In the genomic region with DNA sequence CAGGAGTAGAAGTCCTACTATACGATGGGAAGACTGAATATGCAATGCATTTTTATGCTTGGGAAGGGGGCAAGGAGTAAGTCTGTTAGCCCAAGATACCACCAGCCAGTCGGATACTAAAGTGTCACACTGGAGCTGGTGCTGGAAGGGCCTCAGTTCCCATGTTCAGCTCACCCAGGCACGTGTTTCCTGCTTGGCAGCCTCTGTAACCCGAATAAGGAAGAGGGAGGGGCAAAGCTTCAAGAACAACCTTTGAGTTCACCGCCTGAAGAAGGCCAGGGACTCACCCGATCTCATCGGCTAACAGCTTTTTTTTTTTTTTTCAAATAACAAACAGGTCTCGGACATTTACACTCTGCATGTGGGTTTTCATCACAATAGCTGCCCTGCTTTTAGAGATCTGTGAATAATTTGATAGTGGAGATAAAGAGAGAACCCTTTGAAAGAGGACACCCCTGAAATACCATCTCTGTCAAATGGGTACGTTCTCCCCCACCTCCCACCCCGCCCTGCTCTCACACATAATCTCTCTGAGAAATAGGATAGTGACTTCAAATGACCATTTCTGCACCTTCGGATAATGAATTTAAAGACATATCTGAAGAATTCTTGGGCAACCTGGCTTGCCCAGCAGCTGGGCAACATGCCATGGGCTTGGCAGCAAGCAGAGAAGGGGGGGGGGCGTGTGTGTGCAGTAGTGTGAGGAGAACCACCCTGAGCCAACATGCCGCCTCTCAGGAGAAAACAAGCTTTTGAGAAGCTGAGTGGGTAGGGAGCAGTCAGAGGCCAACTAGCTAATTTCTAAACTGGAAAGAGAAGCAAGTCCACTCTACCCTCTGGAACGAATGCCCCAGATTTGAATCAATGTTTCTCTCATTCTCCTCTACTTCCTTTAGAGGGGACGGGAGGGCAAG, we compare ENCODE assay signal across 8 mouse cellular contexts.
DNase-seq lines count a peak whose midpoint lies in the region; ATAC-seq and TF ChIP-seq lines count a peak whose summit lies in the region.

No protein-coding gene starts in this region.

- H3K36me3 ChIP-seq in embryonic facial prominence, embryonic 12.5 days: no peaks in the 10 kb centered on the region
- no peaks in the 10 kb centered on the region for H3K36me3 ChIP-seq in stomach, embryonic 16.5 days (ENCODE audit: control insufficient read depth, insufficient read depth, low read length)
- no peaks in the 10 kb centered on the region for H3K36me3 ChIP-seq in neural tube, embryonic 15.5 days

- peak; percentile 8 to 18 for DNase-seq in spleen, postnatal 36 days (ENCODE audit: low spot score in 2 of 2)
- DNase-seq in spleen, postnatal 14 days (ENCODE audit: low spot score in 2 of 2): no peak
- peak; percentile 87 for DNase-seq in kidney, adult 9 months
- DNase-seq in cerebellum, postnatal 36 days: no peak
- DNase-seq in cerebellum, adult 2 months: no peak

- TF ChIP-seq POLR2A in cerebellum, adult 2 months (IDR thresholded peaks at IDR 0.05; ENCODE audit: borderline replicate concordance, insufficient read depth, low read length): no peak

- H3K27me3 ChIP-seq in embryonic facial prominence, embryonic 12.5 days: no peaks in the 10 kb centered on the region
- H3K27me3 ChIP-seq in stomach, embryonic 16.5 days (ENCODE audit: control insufficient read depth, insufficient read depth, low read length): no peaks in the 10 kb centered on the region
- no peaks in the 10 kb centered on the region; the same call in 1 of the 2 replicates for H3K27me3 ChIP-seq in cerebellum, adult 2 months (ENCODE audit: control insufficient read depth, insufficient read depth, low read length)
- H3K27me3 ChIP-seq in neural tube, embryonic 15.5 days (replicated peaks): no peaks in the 10 kb centered on the region

- 57% methylated on average over 15 of the region's 15 CpGs for WGBS in embryonic facial prominence, embryonic 12.5 days
- WGBS in stomach, embryonic 16.5 days: 50% methylated on average over 15 of the region's 15 CpGs
- 44% methylated on average over 15 of the region's 15 CpGs for WGBS in cerebellum, adult 2 months
- 72% methylated on average over 15 of the region's 15 CpGs for WGBS in neural tube, embryonic 15.5 days

- no peaks in the 10 kb centered on the region for H3K4me1 ChIP-seq in embryonic facial prominence, embryonic 12.5 days
- peaks cover 10% of the 10 kb centered on the region for H3K4me1 ChIP-seq in stomach, embryonic 16.5 days (ENCODE audit: control insufficient read depth, insufficient read depth, low read length)
- no peaks in the 10 kb centered on the region for H3K4me1 ChIP-seq in cerebellum, adult 2 months (ENCODE audit: control insufficient read depth, insufficient read depth, low read length)
- peaks cover 3% of the 10 kb centered on the region; the same call in 1 of the 2 replicates for H3K4me1 ChIP-seq in neural tube, embryonic 15.5 days

- 0 out of 2 replicates have a peak, but pooled peaks have one; percentile 28 for ATAC-seq in embryonic facial prominence, embryonic 12.5 days (ENCODE audit: insufficient number of reproducible peaks, insufficient read depth, low FRiP score, low TSS enrichment)
- ATAC-seq in stomach, embryonic 16.5 days (ENCODE audit: insufficient read depth, low FRiP score): peak; percentile 50; the same call in 1 of the 2 replicates
- no peak for ATAC-seq in neural tube, embryonic 15.5 days (ENCODE audit: low FRiP score)

- no peaks in the 10 kb centered on the region for H3K9me3 ChIP-seq in embryonic facial prominence, embryonic 12.5 days
- H3K9me3 ChIP-seq in stomach, embryonic 16.5 days (replicated peaks; ENCODE audit: control insufficient read depth, low read length): peaks cover 4% of the 10 kb centered on the region; the same call in 1 of the 2 replicates
- 0 out of 2 replicates have a peak, but pooled peaks cover 8% of the 10 kb centered on the region for H3K9me3 ChIP-seq in neural tube, embryonic 15.5 days (replicated peaks)

- H3K4me3 ChIP-seq in embryonic facial prominence, embryonic 12.5 days: no peak overlapping the region
- H3K4me3 ChIP-seq in stomach, embryonic 16.5 days (replicated peaks; ENCODE audit: low read length): no peak overlapping the region
- H3K4me3 ChIP-seq in cerebellum, adult 2 months (replicated peaks; ENCODE audit: insufficient read depth, low read depth, low read length): no peak overlapping the region
- H3K4me3 ChIP-seq in neural tube, embryonic 15.5 days (replicated peaks): no peak overlapping the region

- H3K4me2 ChIP-seq in embryonic facial prominence, embryonic 12.5 days (replicated peaks): no peak overlapping the region
- H3K4me2 ChIP-seq in stomach, embryonic 16.5 days (ENCODE audit: low read depth, low read length): no peak overlapping the region
- H3K4me2 ChIP-seq in neural tube, embryonic 15.5 days: no peak overlapping the region

- no peak for TF ChIP-seq CTCF in cerebellum, adult 2 months (IDR thresholded peaks at IDR 0.05; ENCODE audit: borderline replicate concordance, insufficient read depth, low read depth, low read length)

- H3K27ac ChIP-seq in embryonic facial prominence, embryonic 12.5 days: no peak overlapping the region
- peak overlapping the region; percentile 7; the same call in 1 of the 2 replicates for H3K27ac ChIP-seq in stomach, embryonic 16.5 days (ENCODE audit: low read length)
- no peak overlapping the region for H3K27ac ChIP-seq in cerebellum, adult 2 months (ENCODE audit: insufficient read depth, low read length)
- no peak overlapping the region for H3K27ac ChIP-seq in neural tube, embryonic 15.5 days (replicated peaks)

- H3K9ac ChIP-seq in embryonic facial prominence, embryonic 12.5 days: no peak overlapping the region
- H3K9ac ChIP-seq in stomach, embryonic 16.5 days (ENCODE audit: low read length): no peak overlapping the region
- H3K9ac ChIP-seq in neural tube, embryonic 15.5 days (replicated peaks): no peak overlapping the region

Comparison
In these comparisons a context has a peak if more than half of its experiments do, and no peak if none do; other contexts are left out.
1. DNase-seq: peak in spleen, postnatal 36 days (2 of 2) and kidney, adult 9 months (single experiment); none in spleen, postnatal 14 days (0 of 2), cerebellum, postnatal 36 days (0 of 2) and cerebellum, adult 2 months (0 of 2).